Mouse (Mus musculus) ES-Bruce4 (cell line): ENCODE results near the gene Arfgap3.

Experiments
- CTCF ChIP-seq: IDR thresholded peaks from one replicate; pipeline ENCODE4 v1.8.1; 2011; ENCODE audit warnings: low read depth, low read length
- POLR2A ChIP-seq: IDR thresholded peaks from one replicate; pipeline ENCODE4 v1.8.1; 2011; ENCODE audit warnings: low read length; ENCODE audit not compliant: insufficient read depth

GRCm38 (mm10) chr15:83255944-83256343 is 94.1 kb downstream of the Arfgap3 start:
- TF ChIP-seq CTCF (no peak), POLR2A (no peak)
